Mouse (Mus musculus): Measurements from ENCODE around the gene Gm813.

DNA sequence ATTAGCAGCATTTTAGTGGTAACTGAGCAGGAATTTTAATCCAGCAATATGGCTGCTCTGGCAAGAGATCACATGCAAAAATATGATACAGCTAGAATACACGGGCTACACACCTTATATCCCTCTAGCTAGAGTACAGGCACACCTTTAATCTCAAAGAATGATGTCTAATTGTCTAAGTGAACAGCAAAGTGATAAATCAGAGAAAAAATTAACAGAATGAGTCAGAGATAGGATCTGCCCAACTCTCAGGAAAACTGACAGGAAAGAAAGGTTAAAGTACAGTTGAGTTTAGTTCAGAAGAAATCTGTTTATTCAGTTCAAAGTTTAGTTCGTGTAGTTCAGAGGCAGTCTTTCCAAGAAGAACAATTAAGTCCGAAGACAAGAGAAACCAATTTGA, 25.5 kb downstream of the Gm813 start:
- no peak for TF ChIP-seq POLR2A (IDR thresholded peaks at IDR 0.05; ENCODE audit: insufficient read length, low read depth)
- TF ChIP-seq MAX (IDR thresholded peaks at IDR 0.05; ENCODE audit: low read depth), result no peak
- no peak for TF ChIP-seq USF1 (IDR thresholded peaks at IDR 0.05; ENCODE audit: low read depth)
- TF ChIP-seq POLR2AphosphoS2 (IDR thresholded peaks at IDR 0.05; ENCODE audit: insufficient read length, low read depth), result no peak
- TF ChIP-seq TCF12 (IDR thresholded peaks at IDR 0.05; ENCODE audit: insufficient read depth, poor library complexity, severe bottlenecking), result no peak
